Mouse (Mus musculus) megakaryocyte, embryonic 14.5 days (primary cell): ENCODE measurements around the gene Gucy2d. TPM values are rescaled to one million over a fixed set of nuclear protein-coding genes. Genes with fewer than 3 reads are reported as not detected.

Experiments used
- H3K27me3 ChIP-seq: replicated peaks from 2 replicates; pipeline ENCODE3; 2012; ENCODE audit warnings: inconsistent platforms
- H3K36me3 ChIP-seq: replicated peaks from 2 replicates; pipeline ENCODE3; 2012; ENCODE audit warnings: low read length, inconsistent platforms, mixed read lengths
- H3K4me1 ChIP-seq: 2 replicates; pipeline ENCODE4 v1.6.1; 2012; ENCODE audit warnings: inconsistent platforms
- H3K4me3 ChIP-seq: replicated peaks from 2 replicates; pipeline ENCODE3; 2012; ENCODE audit warnings: moderate library complexity, mild to moderate bottlenecking, inconsistent platforms
- H3K9me3 ChIP-seq: 2 replicates; pipeline ENCODE4 v1.6.1; 2012; ENCODE audit warnings: inconsistent platforms
- FLI1 ChIP-seq: IDR thresholded peaks from 2 replicates; pipeline ENCODE4 v1.6.1; 2012; ENCODE audit warnings: low read length, inconsistent platforms, mixed read lengths
- GATA1 ChIP-seq: IDR thresholded peaks from 3 replicates; pipeline ENCODE4 v1.6.1; 2012; ENCODE audit warnings: mixed read lengths, low read length, inconsistent platforms, borderline replicate concordance
- polyA plus RNA-seq: library from polyadenylated mRNA; stranded (reverse); fragments of >175 nt; gene quantifications from 2 replicates; pipeline ENCODE4 v1.2.3, GENCODE M21; 2012; ENCODE audit warnings: low replicate concordance; ENCODE audit not compliant: insufficient read depth

Gucy2d gene
- polyA plus RNA-seq, 1 experiment = not detected

DNA sequence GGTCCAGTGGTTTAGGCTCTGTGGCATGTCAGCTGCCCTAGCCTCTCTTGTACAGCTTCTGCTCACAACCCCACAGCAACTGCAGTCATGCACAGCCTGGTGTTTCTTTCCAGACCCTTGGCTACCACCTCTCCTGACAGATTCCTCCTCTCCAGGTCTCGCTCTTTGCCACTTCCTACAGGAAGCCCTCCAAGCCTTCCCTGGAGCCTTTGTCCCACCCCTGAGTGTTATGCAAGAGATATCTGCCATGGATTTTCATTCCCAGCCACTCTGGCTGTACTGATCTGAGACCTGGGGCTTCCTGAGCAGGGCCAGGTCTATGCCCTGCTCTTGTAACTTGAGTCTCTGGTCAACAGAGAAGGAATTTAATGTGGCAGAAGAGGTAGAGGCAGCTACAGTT is 40.3 kb downstream of the Gucy2d start:
- H3K27me3 ChIP-seq = peaks cover 51% of the 10 kb centered on the region
- TF ChIP-seq GATA1 (no peak), FLI1 (no peak)
- no peaks in the 10 kb centered on the region for H3K36me3 ChIP-seq
- H3K4me3 ChIP-seq = no peak overlapping the region
- H3K4me1 ChIP-seq = peaks cover 74% of the 10 kb centered on the region
- H3K9me3 ChIP-seq = no peaks in the 10 kb centered on the region

DNA sequence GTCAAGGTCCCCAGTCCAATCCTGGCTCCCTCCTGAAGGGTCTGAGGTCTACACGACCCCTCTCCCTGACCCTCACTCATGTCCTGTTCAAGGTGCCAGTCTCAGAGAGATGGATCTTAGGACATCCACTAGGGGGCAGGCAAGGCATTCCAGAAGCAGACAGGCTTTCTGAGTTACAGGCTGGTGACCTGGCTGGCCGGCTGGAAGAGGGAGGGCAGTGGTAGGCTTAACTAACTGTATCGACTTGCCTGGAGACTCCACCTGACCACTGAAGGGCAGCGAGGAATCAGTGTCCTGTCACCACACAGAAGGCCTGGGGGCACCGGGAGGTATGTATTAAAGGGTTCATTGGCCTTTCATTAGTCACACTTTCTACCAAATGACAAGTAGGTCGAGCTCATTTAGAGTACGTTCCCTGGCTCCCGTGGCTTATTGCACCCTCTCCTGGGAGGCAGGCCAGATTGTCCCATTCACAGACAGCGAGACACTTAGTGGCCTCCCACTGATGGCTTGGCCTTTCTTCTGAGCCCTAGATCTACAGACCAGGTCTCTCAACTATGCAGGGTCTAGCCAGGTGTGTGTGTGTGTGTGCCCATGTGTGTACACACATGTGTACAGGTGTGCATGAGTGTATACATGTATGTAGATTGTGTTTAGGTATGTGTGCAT is 41.0 kb downstream of the Gucy2d start:
- no peaks in the 10 kb centered on the region for H3K9me3 ChIP-seq
- no peak for TF ChIP-seq GATA1
- no peak for TF ChIP-seq FLI1
- H3K4me3 ChIP-seq = peak overlapping the region; percentile 75
- H3K27me3 ChIP-seq = peaks cover 47% of the 10 kb centered on the region
- peaks cover 76% of the 10 kb centered on the region for H3K4me1 ChIP-seq
- H3K36me3 ChIP-seq = no peaks in the 10 kb centered on the region

DNA sequence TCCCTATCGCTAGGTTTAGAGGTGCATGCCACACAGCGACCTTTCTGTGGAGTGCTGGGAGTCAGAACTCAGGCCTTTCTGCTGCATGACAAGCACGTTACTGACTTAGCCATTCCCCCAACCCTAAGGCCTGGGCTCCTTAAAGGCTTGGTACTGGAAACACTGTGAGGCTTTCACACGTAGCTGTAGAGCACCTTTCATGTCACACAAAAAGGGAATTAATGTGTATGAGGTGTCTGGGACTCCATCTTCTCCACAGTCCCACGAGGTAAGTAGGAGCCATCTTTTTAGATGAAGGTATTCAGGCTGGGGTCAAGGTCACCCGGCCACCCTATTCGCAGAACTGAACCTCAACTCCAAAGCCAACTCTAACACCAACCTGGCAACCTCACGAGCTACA is 41.6 kb downstream of the Gucy2d start:
- peaks cover 2% of the 10 kb centered on the region for H3K36me3 ChIP-seq
- H3K4me1 ChIP-seq = peaks cover 81% of the 10 kb centered on the region
- H3K9me3 ChIP-seq = no peaks in the 10 kb centered on the region
- peaks cover 47% of the 10 kb centered on the region for H3K27me3 ChIP-seq
- no peak overlapping the region for H3K4me3 ChIP-seq
- TF ChIP-seq FLI1 = no peak
- no peak for TF ChIP-seq GATA1

DNA sequence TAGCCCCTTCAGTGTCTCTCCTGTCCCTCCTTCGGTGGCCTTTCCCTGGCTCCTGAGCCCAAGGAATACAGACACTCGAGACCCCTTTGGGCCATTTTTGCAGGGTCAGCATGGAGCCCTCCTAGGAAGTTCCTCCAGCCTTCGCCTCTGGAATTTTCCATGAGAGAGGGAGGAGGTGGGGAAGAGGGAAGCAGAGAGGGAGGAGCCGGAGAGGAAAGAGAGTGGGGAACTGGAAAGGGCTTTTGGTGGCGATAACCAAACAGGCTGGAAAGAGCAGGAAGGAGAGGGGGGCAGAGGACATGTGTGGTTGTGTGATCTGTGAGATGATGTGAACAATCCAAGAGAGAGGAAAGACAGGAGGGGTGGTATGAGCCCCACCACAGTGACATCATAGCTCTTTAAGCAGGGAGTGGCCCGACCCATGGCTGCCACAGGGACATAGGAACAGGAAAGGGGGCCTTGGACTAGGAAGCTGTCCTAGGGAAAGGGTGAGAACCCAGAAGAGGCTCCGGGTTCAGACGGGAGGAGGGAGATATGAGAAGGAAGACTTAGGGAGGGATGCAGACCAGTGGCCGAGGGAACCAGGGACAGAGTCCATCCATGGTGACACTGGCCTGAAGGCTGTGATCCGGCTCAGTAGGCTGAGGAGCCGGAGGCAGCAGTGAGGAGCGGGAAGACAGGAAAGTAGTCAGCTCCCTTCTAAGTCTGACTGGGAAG is 42.5 kb downstream of the Gucy2d start:
- TF ChIP-seq GATA1 (0 out of 3 replicates have a peak, but pooled peaks have one; percentile 48), FLI1 (no peak)
- Histone ChIP-seq H3K36me3 (peaks cover 9% of the 10 kb centered on the region), H3K4me1 (peaks cover 84% of the 10 kb centered on the region), H3K9me3 (no peaks in the 10 kb centered on the region), H3K4me3 (peak overlapping the region; percentile 67), H3K27me3 (peaks cover 47% of the 10 kb centered on the region)

DNA sequence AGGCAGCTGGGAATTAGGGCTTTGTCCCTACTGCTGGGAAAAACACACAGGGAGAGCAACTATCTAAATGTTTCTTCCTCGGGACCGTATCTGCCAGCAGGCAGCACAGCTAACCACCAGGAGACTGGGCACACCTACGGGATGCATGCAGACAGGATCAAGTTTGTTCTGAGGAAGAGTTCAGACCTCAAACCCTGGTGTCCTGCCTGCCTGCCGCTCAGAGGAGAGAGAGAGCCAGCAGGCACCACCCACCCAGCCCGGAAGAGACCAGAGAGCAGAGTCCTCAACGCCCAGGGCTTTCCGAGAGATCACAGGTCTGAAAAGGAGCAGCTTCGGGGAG is 43.0 kb downstream of the Gucy2d start:
- TF ChIP-seq GATA1 = no peak
- no peak for TF ChIP-seq FLI1

DNA sequence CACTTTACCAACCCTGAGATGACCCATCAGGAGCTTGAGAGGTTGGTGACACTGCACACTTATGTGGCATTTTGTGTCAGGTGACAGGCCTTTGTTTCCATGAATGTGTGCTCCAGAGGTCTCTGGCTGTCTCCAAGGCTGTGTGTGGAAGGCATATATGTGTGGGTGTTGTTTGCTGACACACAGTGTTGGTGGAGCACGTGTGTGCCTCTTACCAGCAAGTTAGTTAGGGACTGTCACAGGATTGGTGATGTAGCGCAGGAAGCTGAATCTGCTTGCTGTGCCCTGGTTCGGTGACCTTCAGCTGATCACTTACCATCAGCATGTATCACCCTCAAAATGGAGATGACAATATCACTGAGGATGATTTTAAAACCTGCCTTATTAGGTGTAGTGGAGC is 44.7 kb downstream of the Gucy2d start:
- Histone ChIP-seq H3K9me3 (no peaks in the 10 kb centered on the region), H3K27me3 (peaks cover 39% of the 10 kb centered on the region), H3K4me3 (peak overlapping the region; percentile 75), H3K36me3 (peaks cover 9% of the 10 kb centered on the region), H3K4me1 (peaks cover 96% of the 10 kb centered on the region)
- no peak for TF ChIP-seq FLI1
- TF ChIP-seq GATA1 = no peak

More for the DNA sequence above, 43.0 kb downstream of the Gucy2d start:
- Histone ChIP-seq H3K4me1 (peaks cover 90% of the 10 kb centered on the region), H3K27me3 (peaks cover 47% of the 10 kb centered on the region), H3K36me3 (peaks cover 9% of the 10 kb centered on the region), H3K4me3 (peak overlapping the region; percentile 67), H3K9me3 (no peaks in the 10 kb centered on the region)

DNA sequence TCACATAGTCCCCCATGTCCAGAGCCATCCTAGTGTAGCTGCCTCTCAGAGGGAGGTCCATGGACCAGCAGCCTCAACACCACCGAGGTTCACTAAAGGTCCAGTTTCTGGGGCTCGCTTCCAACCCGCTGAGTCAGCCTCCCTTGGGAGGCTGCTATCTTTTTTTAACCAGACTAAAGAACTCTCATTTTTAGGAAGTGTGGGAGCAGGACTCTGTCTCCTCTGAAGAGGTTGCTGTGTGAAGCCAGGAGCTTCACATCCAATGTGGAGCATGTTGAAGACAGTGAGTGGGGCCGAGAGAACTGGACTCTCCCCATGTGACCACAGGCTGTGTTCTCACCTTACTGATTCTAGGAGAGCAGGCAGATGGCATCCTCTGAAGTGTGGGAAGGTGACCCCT is 45.3 kb downstream of the Gucy2d start:
- TF ChIP-seq FLI1 = no peak
- no peak for TF ChIP-seq GATA1
- Histone ChIP-seq H3K36me3 (peaks cover 11% of the 10 kb centered on the region), H3K9me3 (no peaks in the 10 kb centered on the region), H3K27me3 (peaks cover 33% of the 10 kb centered on the region), H3K4me1 (peaks cover 97% of the 10 kb centered on the region), H3K4me3 (peak overlapping the region; percentile 44)

DNA sequence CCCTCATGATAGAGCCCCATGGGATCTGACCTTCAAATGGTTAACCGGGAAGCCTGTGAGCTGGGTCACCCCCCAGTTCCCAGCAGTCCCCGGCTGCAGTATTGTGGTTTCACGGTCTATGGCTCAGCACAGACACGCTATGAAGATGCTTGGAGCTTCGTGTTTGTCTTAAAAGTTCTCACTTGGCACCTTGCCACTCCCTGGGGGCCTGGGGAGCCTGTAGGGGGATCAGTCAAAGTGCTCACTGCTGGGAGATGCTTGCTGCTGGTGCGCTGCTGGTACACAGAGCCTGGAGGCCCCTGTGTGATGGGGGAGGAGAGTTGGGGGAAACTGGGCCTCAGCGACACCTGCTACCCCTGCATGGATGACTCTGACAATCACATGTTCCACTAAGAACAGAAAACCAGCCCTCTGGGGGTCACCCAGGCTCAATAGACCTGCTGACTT is 46.3 kb downstream of the Gucy2d start:
- TF ChIP-seq FLI1 (no peak), GATA1 (no peak)
- Histone ChIP-seq H3K36me3 (peaks cover 17% of the 10 kb centered on the region), H3K4me3 (peak overlapping the region; percentile 30), H3K27me3 (peaks cover 31% of the 10 kb centered on the region), H3K4me1 (peaks cover 97% of the 10 kb centered on the region), H3K9me3 (no peaks in the 10 kb centered on the region)

DNA sequence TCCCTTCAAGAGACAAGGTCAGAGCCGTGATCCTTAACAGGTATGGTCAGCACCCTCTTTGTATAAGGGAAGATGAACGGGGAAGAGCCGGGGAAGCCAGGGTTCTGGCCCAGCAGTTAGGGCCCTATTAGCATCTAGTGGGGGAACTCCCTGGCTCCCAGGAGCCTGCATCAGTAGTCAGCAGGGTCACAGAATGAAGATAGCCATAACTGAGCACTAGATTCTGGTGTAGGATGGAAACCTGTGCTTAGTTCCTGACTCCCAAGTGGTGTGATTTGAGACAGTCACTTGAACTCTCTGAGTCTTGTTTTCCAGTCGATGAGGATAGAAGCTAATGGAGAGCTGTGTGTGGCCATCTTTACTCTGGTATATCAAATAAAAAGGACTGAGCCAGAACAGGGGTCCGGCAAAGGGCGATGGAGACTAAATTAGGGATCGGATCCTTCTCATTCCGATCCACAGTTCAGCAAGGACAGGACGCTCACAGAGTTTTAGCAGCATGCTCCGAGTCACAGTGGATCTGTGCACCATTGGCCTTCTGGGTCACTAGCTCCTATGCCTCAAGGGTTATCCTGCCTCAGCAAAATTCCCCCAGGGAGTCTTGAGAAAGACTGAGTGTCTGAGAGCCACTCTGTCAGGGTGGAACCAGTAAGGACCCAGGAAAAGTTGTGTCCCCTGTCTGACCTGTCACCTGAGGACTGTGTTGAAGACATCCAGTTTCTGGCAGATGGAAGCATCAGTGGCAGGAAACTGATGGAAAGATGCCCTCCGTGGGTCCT is 47.2 kb downstream of the Gucy2d start:
- Histone ChIP-seq H3K36me3 (peaks cover 25% of the 10 kb centered on the region), H3K27me3 (peaks cover 31% of the 10 kb centered on the region), H3K9me3 (no peaks in the 10 kb centered on the region), H3K4me3 (peak overlapping the region; percentile 95), H3K4me1 (peaks cover 97% of the 10 kb centered on the region)
- TF ChIP-seq FLI1 (no peak), GATA1 (no peak)
